Mouse (Mus musculus) erythroid progenitor cell, adult 5-6 weeks (primary cell): Measurements from ENCODE around the gene Ccdc185. TPM values are rescaled to one million over a fixed set of nuclear protein-coding genes. Genes with fewer than 3 reads are reported as not detected.

Source experiments
- ATAC-seq: replicated peaks from 2 replicates; pipeline ENCODE4 v1.8.0; 2016; ENCODE audit warnings: moderate number of reproducible peaks, mild to moderate bottlenecking, moderate TSS enrichment, inconsistent platforms; ENCODE audit not compliant: poor library complexity, low FRiP score, severe bottlenecking
- total RNA-seq, 2 experiments: library from RNA; stranded (forward) in 1 of 2; stranded (reverse) in 1 of 2; fragments of 150-400 nt in 1 of 2; fragments of 186-747, 209-891 nt in 1 of 2; gene quantifications; 2 replicates each; pipeline versions ENCODE4 v1.2.3 to v1.2.4; 2015 to 2017; ENCODE audit warnings: low replicate concordance in 2 of 2

The Ccdc185 gene
- total RNA-seq (2015; ENCODE audit: low replicate concordance) (not detected in 2 replicates), total RNA-seq (2017; ENCODE audit: low replicate concordance) (not detected in 2 replicates)

GRCm38 (mm10) chr1:182749080-182749479 is at the start of gene Ccdc185:
Ccdc185 (minus strand) TSS chr1:182749180.
- ATAC-seq, result no peak

GRCm38 (mm10) chr1:182797048-182797447 is 48.1 kb upstream of the Ccdc185 start:
- no peak for ATAC-seq

- no peak for ATAC-seq
These were observed 45.6 kb upstream of the Ccdc185 start for GRCm38 (mm10) chr1:182794628-182795027.

GRCm38 (mm10) chr1:182794221-182794620 is 45.2 kb upstream of the Ccdc185 start:
- no peak for ATAC-seq

GRCm38 (mm10) chr1:182792521-182793071 is 43.6 kb upstream of the Ccdc185 start:
- ATAC-seq, result no peak

GRCm38 (mm10) chr1:182788896-182789295 is 39.9 kb upstream of the Ccdc185 start:
- ATAC-seq, result no peak

- ATAC-seq, result no peak
These were observed 38.0 kb upstream of the Ccdc185 start for GRCm38 (mm10) chr1:182787030-182787429.

- ATAC-seq, result no peak
These were observed 36.5 kb upstream of the Ccdc185 start for GRCm38 (mm10) chr1:182785504-182785903.

- ATAC-seq, result no peak
These were observed 35.8 kb upstream of the Ccdc185 start for GRCm38 (mm10) chr1:182784784-182785183.

- no peak for ATAC-seq
These were observed 34.8 kb upstream of the Ccdc185 start for GRCm38 (mm10) chr1:182783774-182784173.

GRCm38 (mm10) chr1:182779024-182779520 is 30.1 kb upstream of the Ccdc185 start:
- no peak for ATAC-seq

GRCm38 (mm10) chr1:182778225-182778624 is 29.2 kb upstream of the Ccdc185 start:
- ATAC-seq, result no peak

- ATAC-seq, result no peak
These were observed 27.9 kb upstream of the Ccdc185 start for GRCm38 (mm10) chr1:182776749-182777410.

- no peak for ATAC-seq
These were observed 26.6 kb upstream of the Ccdc185 start for GRCm38 (mm10) chr1:182775576-182775975.

- ATAC-seq, result no peak
These were observed 15.7 kb upstream of the Ccdc185 start for GRCm38 (mm10) chr1:182764541-182765281.

- no peak for ATAC-seq
These were observed 14.9 kb upstream of the Ccdc185 start, which contains the start of gene Susd4 for GRCm38 (mm10) chr1:182763716-182764461. Susd4 (plus strand) TSS chr1:182763860.

GRCm38 (mm10) chr1:182763191-182763715 is 14.3 kb upstream of the Ccdc185 start:
- no peak for ATAC-seq

- no peak for ATAC-seq
These were observed 9.8 kb upstream of the Ccdc185 start for GRCm38 (mm10) chr1:182758783-182759182.

GRCm38 (mm10) chr1:182754865-182755264 is 5.9 kb upstream of the Ccdc185 start:
- ATAC-seq, result no peak

- no peak for ATAC-seq
These were observed 4.7 kb upstream of the Ccdc185 start for GRCm38 (mm10) chr1:182753694-182754093.
